Mouse (Mus musculus) brain, embryonic 14.5 days (tissue): ENCODE results near the gene Racgap1.

ENCODE experiments used
- CTCF ChIP-seq: fragments of 200-500 bp; IDR thresholded peaks from 2 replicates; pipeline ENCODE4 v1.5.1; 2012; ENCODE audit warnings: inconsistent platforms, mild to moderate bottlenecking, moderate library complexity, borderline replicate concordance; ENCODE audit not compliant: insufficient read depth, insufficient read length; ENCODE audit errors: extremely low read depth
- POLR2A ChIP-seq: fragments of 200-500 bp; IDR thresholded peaks from 2 replicates; pipeline ENCODE4 v1.6.1; 2012; ENCODE audit warnings: mild to moderate bottlenecking, inconsistent platforms, borderline replicate concordance; ENCODE audit not compliant: poor library complexity, insufficient read depth, insufficient read length, severe bottlenecking; ENCODE audit errors: extremely low read depth

GRCm38 (mm10) chr15:99679008-99679407 lies 27.6 kb upstream of the Racgap1 start:
- TF ChIP-seq CTCF, result no peak
- no peak for TF ChIP-seq POLR2A
